Mouse (Mus musculus) embryo, embryonic 11 days (tissue): ENCODE results near the gene Gns.

ENCODE experiments used
- DNase-seq: peaks from one replicate; pipeline ENCODE4 v3.0.0-alpha.2; 2015

Gns gene

GRCm38 (mm10) chr10:121367271-121367670 lies 2.4 kb downstream of the Gns start:
- no peak for DNase-seq

- DNase-seq: no peak
These were observed 2.9 kb downstream of the Gns start for GRCm38 (mm10) chr10:121367780-121368179.

GRCm38 (mm10) chr10:121368783-121369465 lies 4.0 kb downstream of the Gns start:
- no peak for DNase-seq

GRCm38 (mm10) chr10:121370777-121371176 lies 5.9 kb downstream of the Gns start:
- no peak for DNase-seq

- DNase-seq: peak; percentile 24
These were observed 9.1 kb downstream of the Gns start for GRCm38 (mm10) chr10:121374013-121374412.

DNA sequence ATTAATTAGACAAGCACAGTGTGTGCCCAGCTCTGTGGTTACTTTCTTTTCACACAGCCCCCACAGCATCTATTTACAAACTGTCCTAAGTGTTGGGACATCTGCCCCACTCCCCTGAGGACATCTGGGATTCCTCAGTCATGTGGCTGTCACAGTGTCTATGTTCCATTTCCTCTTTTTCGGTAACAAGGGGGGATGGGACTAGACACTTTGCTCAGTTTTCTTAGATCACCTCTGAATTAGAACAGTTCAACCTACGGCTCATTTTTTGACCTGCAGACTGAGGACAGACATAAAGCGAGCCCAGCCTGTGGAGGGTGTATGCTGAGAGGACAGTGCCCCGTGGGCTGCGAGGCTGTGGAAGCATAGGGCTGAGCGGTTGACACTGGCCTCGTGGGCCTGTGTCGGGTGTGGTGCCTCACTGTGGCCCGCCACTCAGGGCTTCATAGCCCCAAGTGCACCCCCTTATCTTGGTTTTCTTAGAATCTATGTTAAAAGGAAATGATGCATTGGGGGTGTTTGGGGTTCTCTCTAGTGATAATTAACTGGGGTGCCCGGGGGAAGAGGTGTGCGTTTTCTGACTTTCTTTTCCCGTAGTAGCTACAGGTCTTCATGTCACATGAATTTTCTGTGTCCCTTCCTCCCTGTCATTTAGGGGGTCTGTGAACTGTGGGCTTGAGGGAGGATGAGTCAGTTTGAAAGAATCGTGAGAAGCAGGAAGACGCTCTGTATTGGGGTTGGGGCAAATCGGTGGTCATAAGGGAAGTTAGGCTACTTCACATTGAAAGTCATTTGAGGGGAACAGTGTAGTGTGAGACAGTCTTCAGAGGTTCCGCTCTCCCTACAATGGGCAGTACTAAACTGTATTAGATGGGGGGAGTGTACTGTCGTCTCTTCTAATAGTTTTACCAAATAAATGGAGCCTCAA lies 10.1 kb downstream of the Gns start:
- no peak for DNase-seq

- DNase-seq: no peak
These were observed 11.0 kb downstream of the Gns start for GRCm38 (mm10) chr10:121375649-121376493.

DNA sequence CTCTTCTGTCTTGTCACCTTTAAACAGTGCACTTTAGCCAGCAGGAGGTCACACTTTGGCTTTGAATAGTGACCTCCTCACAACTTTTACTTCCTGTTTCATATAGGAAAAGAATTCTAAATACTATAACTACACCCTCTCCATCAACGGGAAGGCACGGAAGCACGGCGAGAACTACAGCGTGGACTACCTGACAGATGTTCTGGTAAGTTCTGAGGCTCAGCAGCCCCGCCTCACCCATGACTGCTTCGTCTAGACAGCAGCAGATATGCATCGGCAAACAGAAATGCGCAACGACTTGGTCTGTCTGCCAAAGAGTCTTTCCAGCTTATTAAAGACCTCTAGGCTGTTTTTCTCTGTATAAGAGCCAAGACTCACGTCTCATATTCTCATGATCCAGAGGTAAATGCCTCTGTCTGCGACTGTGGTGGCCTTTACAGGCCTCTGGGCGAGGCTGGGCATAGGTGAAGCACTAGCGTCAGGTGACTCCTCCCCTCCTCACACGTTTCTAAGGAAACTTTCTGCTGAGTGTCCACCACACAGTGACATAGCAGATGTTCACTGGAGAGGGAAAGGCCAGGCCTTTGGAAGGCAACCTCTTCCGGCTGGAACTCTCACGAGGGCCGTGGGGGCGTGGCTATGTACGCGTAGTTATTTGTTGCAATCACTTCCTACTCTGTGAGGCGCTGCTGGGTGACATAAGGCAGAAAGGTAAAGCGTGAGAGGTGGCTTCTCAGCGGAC lies 11.8 kb downstream of the Gns start:
- DNase-seq: no peak

DNA sequence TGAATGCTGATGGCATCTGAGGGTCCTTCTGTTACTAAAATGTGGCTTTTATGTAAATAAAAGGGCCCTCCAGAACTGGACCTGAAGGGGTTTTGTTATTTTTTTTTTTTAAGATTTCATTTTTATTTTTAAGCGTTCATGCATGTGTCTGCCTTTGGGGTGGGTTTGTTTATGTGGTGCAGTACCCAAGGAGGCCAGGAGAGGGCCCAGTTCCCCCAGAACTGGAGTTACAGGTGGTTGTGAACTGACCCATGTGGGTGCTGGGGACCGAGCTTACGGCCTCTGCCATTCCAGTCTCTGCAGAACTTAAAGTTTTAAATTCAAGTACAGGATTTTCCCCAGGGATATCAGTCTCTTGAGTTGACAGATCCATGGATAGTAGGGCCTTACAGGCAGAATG lies 14.5 kb downstream of the Gns start:
- no peak for DNase-seq

DNA sequence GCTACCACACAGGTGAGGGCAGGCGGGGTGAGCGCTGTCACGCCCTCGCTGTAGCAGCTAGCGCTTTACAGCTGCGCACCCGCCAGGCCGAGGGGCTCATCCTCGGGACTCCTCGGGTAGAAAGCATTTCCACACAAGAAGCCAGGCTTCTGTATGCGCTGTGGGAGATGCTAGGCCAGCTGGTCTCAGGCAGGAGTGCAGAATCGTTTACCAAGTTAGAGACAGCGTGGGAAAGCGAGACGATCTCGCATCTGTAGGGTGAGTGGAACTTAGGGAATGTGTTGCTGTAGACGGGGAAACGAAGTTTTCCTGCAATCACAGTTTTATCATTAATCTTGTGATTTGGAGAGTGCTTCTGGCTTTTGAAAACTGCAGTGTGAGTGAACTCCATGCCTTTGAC lies 16.4 kb downstream of the Gns start:
- DNase-seq: no peak

DNA sequence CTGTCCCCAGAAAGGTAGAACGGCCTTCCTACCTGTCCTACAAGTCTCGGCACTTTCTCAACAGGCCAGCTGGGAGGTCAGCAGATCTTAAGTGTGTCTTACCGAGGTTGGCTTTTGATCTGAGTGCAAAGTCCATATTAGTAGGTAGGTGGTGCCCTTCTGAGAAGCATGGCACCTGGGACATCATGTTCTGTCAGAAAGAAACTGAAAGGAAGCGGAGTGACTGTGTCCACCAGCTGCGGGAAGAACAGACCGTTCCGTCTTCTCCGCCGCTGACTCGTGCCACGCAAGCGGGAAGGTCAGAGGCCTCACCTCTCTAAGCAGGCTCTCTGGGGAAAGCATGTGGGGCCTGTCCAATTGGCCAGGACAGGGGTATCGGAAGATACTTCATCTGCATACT lies 19.8 kb downstream of the Gns start:
- DNase-seq: no peak

DNA sequence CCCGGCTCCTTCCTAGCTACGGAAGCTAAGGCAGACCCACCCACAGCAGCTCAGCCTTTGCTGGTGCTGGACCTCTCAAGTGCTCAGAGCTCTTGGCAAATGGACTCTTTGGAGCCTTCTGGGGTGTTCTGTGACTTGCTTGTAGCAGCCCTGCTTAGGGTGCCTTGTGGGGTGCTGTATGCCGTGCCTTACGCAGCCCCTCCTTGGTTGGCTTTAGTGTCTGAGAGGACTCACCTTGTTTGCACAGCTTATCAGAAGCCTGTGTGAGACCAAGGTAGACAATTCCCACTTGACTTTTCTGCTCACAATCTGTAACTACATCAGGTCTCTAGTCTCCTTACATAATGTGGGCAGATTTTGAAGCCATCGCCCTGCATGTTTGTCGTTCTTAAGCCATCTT lies 20.8 kb downstream of the Gns start:
- no peak for DNase-seq

DNA sequence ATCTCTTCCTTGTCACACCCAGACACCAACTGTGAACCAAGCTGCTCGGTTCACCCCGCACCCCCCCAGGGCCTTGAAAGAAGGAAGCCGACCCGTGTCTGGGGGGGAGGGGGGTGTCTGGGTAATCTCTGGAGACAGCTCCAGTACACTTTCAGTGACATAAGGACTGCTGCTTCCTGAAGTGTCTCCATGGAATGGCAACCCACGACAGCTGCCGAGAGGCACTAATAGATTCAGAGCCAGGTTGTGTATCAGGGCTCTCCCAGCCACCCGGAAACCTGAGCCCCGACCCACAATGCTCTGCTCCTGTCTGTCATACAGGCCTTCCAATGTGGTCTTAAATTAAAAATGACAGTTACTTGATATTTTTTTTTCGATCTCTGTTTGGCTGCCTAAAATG lies 21.5 kb downstream of the Gns start:
- peak; percentile 56 for DNase-seq

GRCm38 (mm10) chr10:121390602-121391001 lies 25.7 kb downstream of the Gns start:
- no peak for DNase-seq

DNA sequence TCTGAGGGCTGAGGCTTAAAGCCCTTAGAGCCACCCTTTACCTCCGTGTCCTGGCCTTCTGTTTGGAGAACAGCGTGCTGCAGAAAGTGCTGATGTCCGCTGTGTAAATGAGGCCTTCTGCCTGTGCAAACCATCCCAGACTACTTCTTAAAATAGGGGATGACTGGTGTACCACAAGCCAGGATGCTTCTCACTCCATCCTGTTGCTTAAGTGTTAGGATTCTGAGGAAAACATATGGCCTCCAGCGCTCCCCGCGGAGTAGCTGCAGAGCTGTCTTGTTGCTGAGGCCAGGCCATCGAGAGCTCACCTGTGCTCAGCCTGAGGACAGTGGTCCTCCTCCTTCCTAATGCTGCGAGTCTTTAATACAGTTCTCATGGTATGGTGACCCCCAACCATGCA lies 27.0 kb downstream of the Gns start:
- DNase-seq: no peak

DNA sequence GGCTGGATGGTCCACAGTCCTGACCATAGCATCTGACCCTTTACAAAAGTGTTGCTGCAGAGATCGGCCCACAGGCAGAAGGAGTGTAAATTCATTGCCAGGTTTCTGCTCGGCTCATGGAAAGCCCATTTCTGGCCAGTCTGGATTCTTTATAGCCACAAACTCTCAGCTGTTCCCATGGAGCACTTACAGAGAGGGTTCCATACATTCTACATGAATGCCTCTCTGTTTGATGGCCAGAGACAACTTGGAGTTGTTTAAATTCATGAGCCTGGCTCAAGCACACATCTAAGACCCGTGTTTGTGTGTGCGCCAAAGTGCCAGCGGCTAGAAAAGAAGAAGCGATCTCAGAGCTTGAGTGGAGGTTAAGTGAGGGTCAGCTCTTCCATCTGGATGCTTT lies 29.4 kb downstream of the Gns start:
- no peak for DNase-seq

DNA sequence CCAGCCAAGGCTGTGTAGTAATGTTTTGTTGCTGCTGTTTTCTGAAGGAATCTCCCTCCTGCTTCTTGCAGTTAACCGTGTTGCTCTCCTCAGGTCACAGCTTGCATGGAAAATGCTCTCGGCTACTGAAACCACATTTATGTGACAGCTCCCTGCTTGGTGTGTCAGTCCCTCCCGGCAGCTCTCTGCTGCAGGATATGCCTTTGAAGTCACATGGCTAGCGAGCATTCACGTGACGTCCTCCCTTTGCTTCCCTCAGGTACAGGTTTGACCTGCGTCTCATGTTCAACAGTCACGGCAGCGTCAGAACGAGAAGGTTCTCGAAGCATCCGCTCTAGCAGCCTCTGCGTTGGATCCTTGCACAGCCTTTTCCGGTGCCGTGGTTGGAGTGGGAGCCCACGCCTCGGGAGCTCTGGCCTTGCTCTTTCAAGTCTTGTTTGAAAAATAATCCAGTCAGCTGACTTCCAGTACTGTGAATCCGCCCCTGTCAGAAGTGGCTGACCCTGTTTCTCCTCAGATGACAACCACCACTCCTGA lies 30.0 kb downstream of the Gns start:
- no peak for DNase-seq

- DNase-seq: no peak
These were observed 30.8 kb downstream of the Gns start for GRCm38 (mm10) chr10:121395542-121396176.

DNA sequence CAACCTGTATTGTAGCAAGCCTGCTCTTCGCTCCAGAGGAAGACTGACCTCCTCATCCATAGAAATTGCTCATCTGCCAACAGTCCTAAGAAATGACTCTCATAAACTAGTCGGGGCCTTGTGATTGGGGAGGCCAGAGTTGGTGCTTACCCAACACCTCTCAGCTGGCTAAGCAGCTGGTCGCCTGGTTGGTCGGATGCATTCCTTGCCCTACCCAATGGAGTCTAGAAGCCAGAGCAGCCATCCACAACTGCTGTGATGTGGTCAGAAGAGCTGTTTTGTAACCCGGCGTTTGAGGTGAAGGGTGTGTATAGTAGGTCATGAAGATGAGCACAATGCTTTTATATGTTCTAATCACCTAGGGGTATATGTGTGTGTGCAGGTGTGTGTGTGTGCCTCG lies 33.7 kb downstream of the Gns start:
- DNase-seq: no peak

GRCm38 (mm10) chr10:121401005-121401404 lies 36.1 kb downstream of the Gns start:
- DNase-seq: no peak

DNA sequence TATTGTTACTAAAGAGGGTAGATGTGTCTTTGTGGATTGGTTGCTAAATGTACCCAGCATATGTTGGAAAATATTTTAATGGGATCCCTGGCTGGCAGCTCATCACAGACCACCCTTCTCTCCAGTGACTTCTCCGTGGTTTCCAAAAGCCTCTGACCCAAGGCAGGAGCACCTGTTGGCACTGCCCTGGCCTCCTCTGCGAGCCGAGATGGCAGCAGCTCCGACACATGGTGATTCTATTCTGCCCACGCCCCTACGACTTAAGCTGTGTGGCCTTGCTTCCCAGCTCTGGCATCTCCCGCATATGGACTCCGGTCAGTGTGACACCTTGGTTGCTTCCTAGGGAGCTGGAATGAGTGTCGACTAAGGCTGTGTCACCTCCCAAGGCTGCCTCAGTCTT lies 38.2 kb downstream of the Gns start:
- no peak for DNase-seq

- DNase-seq: no peak
These were observed 39.1 kb downstream of the Gns start for GRCm38 (mm10) chr10:121403946-121404345.
